Mouse (Mus musculus): ENCODE measurements at regions not wholly inside any gene's neighbourhood (a gene's known extent, or its start where the extent isn't known, plus 50 kb on each side); places are given as distances from the start of the nearest gene placed in this dataset.

- ATAC-seq (ENCODE audit: low read depth): no peak
- Histone ChIP-seq H3K27ac (ENCODE audit: low read length) (no peak overlapping the region), H3K4me1 (replicated peaks; ENCODE audit: control insufficient read depth, insufficient read depth, low read length) (no peaks in the 10 kb centered on the region), H3K9me3 (ENCODE audit: control insufficient read depth, low read length) (no peaks in the 10 kb centered on the region), H3K36me3 (ENCODE audit: control insufficient read depth, insufficient read depth, low read length) (no peaks in the 10 kb centered on the region), H3K4me3 (ENCODE audit: low read length) (no peak overlapping the region), H3K4me2 (ENCODE audit: low read depth, low read length) (no peak overlapping the region), H3K27me3 (ENCODE audit: control insufficient read depth, insufficient read depth, low read depth, low read length) (no peaks in the 10 kb centered on the region; the same call in 1 of the 2 replicates), H3K9ac (ENCODE audit: low read length) (no peak overlapping the region)
- 65% methylated on average over 3 of the region's 3 CpGs for WGBS
Measured at GRCm38 (mm10) chr11:111530912-111531311, 464.9 kb downstream of the Kcnj2 start.

GRCm38 (mm10) chr11:111532457-111532856 is 466.5 kb downstream of the Kcnj2 start:
- no peaks in the 10 kb centered on the region for H3K4me1 ChIP-seq (replicated peaks; ENCODE audit: control insufficient read depth, insufficient read depth, low read length)
- H3K27ac ChIP-seq (ENCODE audit: low read length): no peak overlapping the region
- H3K4me2 ChIP-seq (ENCODE audit: low read depth, low read length): no peak overlapping the region
- H3K9ac ChIP-seq (ENCODE audit: low read length): no peak overlapping the region
- no peak overlapping the region for H3K4me3 ChIP-seq (ENCODE audit: low read length)
- WGBS: 23% methylated on average over 5 of the region's 5 CpGs
- H3K36me3 ChIP-seq (ENCODE audit: control insufficient read depth, insufficient read depth, low read length): no peaks in the 10 kb centered on the region
- H3K9me3 ChIP-seq (ENCODE audit: control insufficient read depth, low read length): no peaks in the 10 kb centered on the region
- H3K27me3 ChIP-seq (ENCODE audit: control insufficient read depth, insufficient read depth, low read depth, low read length): no peaks in the 10 kb centered on the region; the same call in 1 of the 2 replicates
- no peak for ATAC-seq (ENCODE audit: low read depth)

- WGBS: 10% methylated on average over 17 of the region's 17 CpGs
- no peak; the same call in 1 of the 2 replicates for ATAC-seq (ENCODE audit: low read depth)
- H3K4me3 ChIP-seq (ENCODE audit: low read length): peak overlapping the region; percentile 23; the same call in 1 of the 2 replicates
Measured at GRCm38 (mm10) chr11:111536040-111536836, 470.3 kb downstream of the Kcnj2 start.

GRCm38 (mm10) chr11:111537654-111538053 is 471.7 kb downstream of the Kcnj2 start:
- no peaks in the 10 kb centered on the region for H3K36me3 ChIP-seq (ENCODE audit: control insufficient read depth, insufficient read depth, low read length)
- no peak overlapping the region for H3K27ac ChIP-seq (ENCODE audit: low read length)
- no peak overlapping the region for H3K4me3 ChIP-seq (ENCODE audit: low read length)
- ATAC-seq (ENCODE audit: low read depth): no peak
- no peaks in the 10 kb centered on the region for H3K9me3 ChIP-seq (ENCODE audit: control insufficient read depth, low read length)
- H3K9ac ChIP-seq (ENCODE audit: low read length): no peak overlapping the region
- H3K27me3 ChIP-seq (ENCODE audit: control insufficient read depth, insufficient read depth, low read depth, low read length): no peaks in the 10 kb centered on the region; the same call in 1 of the 2 replicates
- H3K4me1 ChIP-seq (replicated peaks; ENCODE audit: control insufficient read depth, insufficient read depth, low read length): no peaks in the 10 kb centered on the region
- no peak overlapping the region for H3K4me2 ChIP-seq (ENCODE audit: low read depth, low read length)
- WGBS: 24% methylated on average over 3 of the region's 3 CpGs

More at GRCm38 (mm10) chr11:111536040-111536836, 470.3 kb downstream of the Kcnj2 start:
- no peak overlapping the region for H3K27ac ChIP-seq (ENCODE audit: low read length)
- no peaks in the 10 kb centered on the region for H3K36me3 ChIP-seq (ENCODE audit: control insufficient read depth, insufficient read depth, low read length)
- H3K9me3 ChIP-seq (ENCODE audit: control insufficient read depth, low read length): no peaks in the 10 kb centered on the region
- no peaks in the 10 kb centered on the region; the same call in 1 of the 2 replicates for H3K27me3 ChIP-seq (ENCODE audit: control insufficient read depth, insufficient read depth, low read depth, low read length)
- no peaks in the 10 kb centered on the region for H3K4me1 ChIP-seq (replicated peaks; ENCODE audit: control insufficient read depth, insufficient read depth, low read length)
- H3K9ac ChIP-seq (ENCODE audit: low read length): no peak overlapping the region
- peak overlapping the region; percentile 44 for H3K4me2 ChIP-seq (ENCODE audit: low read depth, low read length)

- WGBS: 58% methylated on average over 6 of the region's 6 CpGs
- Histone ChIP-seq H3K9me3 (ENCODE audit: control insufficient read depth, low read length) (no peaks in the 10 kb centered on the region), H3K4me3 (ENCODE audit: low read length) (no peak overlapping the region), H3K27me3 (ENCODE audit: control insufficient read depth, insufficient read depth, low read depth, low read length) (no peaks in the 10 kb centered on the region), H3K4me1 (replicated peaks; ENCODE audit: control insufficient read depth, insufficient read depth, low read length) (no peaks in the 10 kb centered on the region), H3K36me3 (ENCODE audit: control insufficient read depth, insufficient read depth, low read length) (no peaks in the 10 kb centered on the region), H3K27ac (ENCODE audit: low read length) (no peak overlapping the region), H3K9ac (ENCODE audit: low read length) (no peak overlapping the region), H3K4me2 (ENCODE audit: low read depth, low read length) (no peak overlapping the region)
- no peak for ATAC-seq (ENCODE audit: low read depth)
Measured at GRCm38 (mm10) chr11:111539960-111540359, 474.0 kb downstream of the Kcnj2 start.

- H3K4me1 ChIP-seq (replicated peaks; ENCODE audit: control insufficient read depth, insufficient read depth, low read length): no peaks in the 10 kb centered on the region
- no peaks in the 10 kb centered on the region for H3K9me3 ChIP-seq (ENCODE audit: control insufficient read depth, low read length)
- WGBS: 58% methylated on average over 4 of the region's 4 CpGs
- no peaks in the 10 kb centered on the region for H3K36me3 ChIP-seq (ENCODE audit: control insufficient read depth, insufficient read depth, low read length)
- no peak overlapping the region for H3K27ac ChIP-seq (ENCODE audit: low read length)
- no peak overlapping the region for H3K9ac ChIP-seq (ENCODE audit: low read length)
- no peak overlapping the region for H3K4me2 ChIP-seq (ENCODE audit: low read depth, low read length)
- H3K4me3 ChIP-seq (ENCODE audit: low read length): no peak overlapping the region
- H3K27me3 ChIP-seq (ENCODE audit: control insufficient read depth, insufficient read depth, low read depth, low read length): no peaks in the 10 kb centered on the region
- no peak for ATAC-seq (ENCODE audit: low read depth)
Measured at GRCm38 (mm10) chr11:111545291-111545690, 479.3 kb downstream of the Kcnj2 start.

GRCm38 (mm10) chr11:111555131-111555530 is 489.2 kb downstream of the Kcnj2 start:
- H3K4me2 ChIP-seq (ENCODE audit: low read depth, low read length): no peak overlapping the region
- no peak overlapping the region for H3K27ac ChIP-seq (ENCODE audit: low read length)
- no peak overlapping the region for H3K9ac ChIP-seq (ENCODE audit: low read length)
- H3K36me3 ChIP-seq (ENCODE audit: control insufficient read depth, insufficient read depth, low read length): no peaks in the 10 kb centered on the region
- H3K4me3 ChIP-seq (ENCODE audit: low read length): no peak overlapping the region
- H3K27me3 ChIP-seq (ENCODE audit: control insufficient read depth, insufficient read depth, low read depth, low read length): no peaks in the 10 kb centered on the region
- H3K4me1 ChIP-seq (replicated peaks; ENCODE audit: control insufficient read depth, insufficient read depth, low read length): no peaks in the 10 kb centered on the region
- ATAC-seq (ENCODE audit: low read depth): no peak
- H3K9me3 ChIP-seq (ENCODE audit: control insufficient read depth, low read length): no peaks in the 10 kb centered on the region; the same call in 1 of the 2 replicates

- Histone ChIP-seq H3K9me3 (ENCODE audit: control insufficient read depth, low read length) (no peaks in the 10 kb centered on the region; the same call in 1 of the 2 replicates), H3K36me3 (ENCODE audit: control insufficient read depth, insufficient read depth, low read length) (no peaks in the 10 kb centered on the region), H3K4me2 (ENCODE audit: low read depth, low read length) (no peak overlapping the region), H3K27me3 (ENCODE audit: control insufficient read depth, insufficient read depth, low read depth, low read length) (no peaks in the 10 kb centered on the region), H3K4me3 (ENCODE audit: low read length) (no peak overlapping the region), H3K4me1 (replicated peaks; ENCODE audit: control insufficient read depth, insufficient read depth, low read length) (no peaks in the 10 kb centered on the region), H3K9ac (ENCODE audit: low read length) (no peak overlapping the region), H3K27ac (ENCODE audit: low read length) (no peak overlapping the region)
- 80% methylated on average over 6 of the region's 6 CpGs for WGBS
- no peak for ATAC-seq (ENCODE audit: low read depth)
Measured at GRCm38 (mm10) chr11:111555615-111556014, 489.7 kb downstream of the Kcnj2 start.

- no peak overlapping the region for H3K4me3 ChIP-seq (ENCODE audit: low read length)
- H3K27ac ChIP-seq (ENCODE audit: low read length): no peak overlapping the region
- no peak overlapping the region for H3K4me2 ChIP-seq (ENCODE audit: low read depth, low read length)
- H3K9ac ChIP-seq (ENCODE audit: low read length): no peak overlapping the region
- H3K9me3 ChIP-seq (ENCODE audit: control insufficient read depth, low read length): no peaks in the 10 kb centered on the region
- 74% methylated on average over 9 of the region's 9 CpGs for WGBS
- no peaks in the 10 kb centered on the region for H3K4me1 ChIP-seq (replicated peaks; ENCODE audit: control insufficient read depth, insufficient read depth, low read length)
- ATAC-seq (ENCODE audit: low read depth): no peak
- no peaks in the 10 kb centered on the region for H3K27me3 ChIP-seq (ENCODE audit: control insufficient read depth, insufficient read depth, low read depth, low read length)
- H3K36me3 ChIP-seq (ENCODE audit: control insufficient read depth, insufficient read depth, low read length): no peaks in the 10 kb centered on the region
Measured at GRCm38 (mm10) chr11:111558302-111559140, 492.6 kb downstream of the Kcnj2 start.
